Mouse (Mus musculus): ENCODE results near the gene Sbk1. TPM values are rescaled to one million over a fixed set of nuclear protein-coding genes. Genes with fewer than 3 reads are reported as not detected.

Sbk1 gene
- 10 to 100 TPM; 98.2 to 99.0 TPM for total RNA-seq (2021)

GRCm38 (mm10) chr7:126271712-126272683, at the start of gene Sbk1:
Gene Sbk1 (plus strand): TSS chr7:126272619.
- DNase-seq (ENCODE audit: extremely low spot score in 1 of 2, low spot score in 1 of 2), result peak; percentile 77 to 89

DNA sequence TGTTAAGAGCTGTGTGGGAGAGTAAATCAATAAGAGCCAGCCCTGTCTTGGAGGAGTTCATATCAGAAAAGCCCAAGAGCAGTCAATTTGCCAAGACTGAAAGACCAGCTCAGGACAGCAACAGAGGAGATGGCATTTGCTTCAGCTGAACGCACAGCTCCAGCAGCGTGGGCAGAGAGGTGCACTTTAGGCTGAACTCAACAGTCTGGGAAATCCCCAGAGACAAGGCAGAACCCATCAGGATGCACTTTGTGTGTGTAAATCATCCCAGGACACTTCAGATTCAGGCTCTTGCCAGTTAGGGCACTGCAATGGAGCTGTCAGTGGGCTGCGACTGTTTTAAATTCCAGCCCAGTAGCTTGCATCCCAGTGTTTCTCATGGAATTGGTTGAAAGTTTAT, 49.7 kb upstream of the Sbk1 start:
- no peak for DNase-seq (ENCODE audit: extremely low spot score in 1 of 2, low spot score in 1 of 2)

DNA sequence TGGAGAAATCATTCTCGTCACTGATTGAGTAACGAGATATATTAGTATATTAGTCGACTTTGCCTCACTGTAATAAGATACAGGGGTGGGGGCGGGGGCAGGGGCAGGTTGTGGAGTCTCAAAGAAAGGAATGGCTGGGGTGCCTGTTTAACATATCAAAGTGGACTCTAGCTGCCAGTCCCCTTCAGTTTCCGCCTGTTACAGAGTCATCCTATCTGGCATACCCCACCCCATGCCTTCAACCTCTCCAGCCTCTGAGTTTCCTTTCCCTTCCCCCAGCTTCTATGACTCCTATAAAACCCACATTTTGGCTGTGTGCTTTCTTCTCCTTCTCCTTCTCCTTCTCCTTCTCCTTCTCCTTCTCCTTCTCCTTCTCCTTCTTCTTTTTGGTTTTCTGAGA, 46.3 kb upstream of the Sbk1 start:
- DNase-seq (ENCODE audit: extremely low spot score in 1 of 2, low spot score in 1 of 2), result no peak

DNA sequence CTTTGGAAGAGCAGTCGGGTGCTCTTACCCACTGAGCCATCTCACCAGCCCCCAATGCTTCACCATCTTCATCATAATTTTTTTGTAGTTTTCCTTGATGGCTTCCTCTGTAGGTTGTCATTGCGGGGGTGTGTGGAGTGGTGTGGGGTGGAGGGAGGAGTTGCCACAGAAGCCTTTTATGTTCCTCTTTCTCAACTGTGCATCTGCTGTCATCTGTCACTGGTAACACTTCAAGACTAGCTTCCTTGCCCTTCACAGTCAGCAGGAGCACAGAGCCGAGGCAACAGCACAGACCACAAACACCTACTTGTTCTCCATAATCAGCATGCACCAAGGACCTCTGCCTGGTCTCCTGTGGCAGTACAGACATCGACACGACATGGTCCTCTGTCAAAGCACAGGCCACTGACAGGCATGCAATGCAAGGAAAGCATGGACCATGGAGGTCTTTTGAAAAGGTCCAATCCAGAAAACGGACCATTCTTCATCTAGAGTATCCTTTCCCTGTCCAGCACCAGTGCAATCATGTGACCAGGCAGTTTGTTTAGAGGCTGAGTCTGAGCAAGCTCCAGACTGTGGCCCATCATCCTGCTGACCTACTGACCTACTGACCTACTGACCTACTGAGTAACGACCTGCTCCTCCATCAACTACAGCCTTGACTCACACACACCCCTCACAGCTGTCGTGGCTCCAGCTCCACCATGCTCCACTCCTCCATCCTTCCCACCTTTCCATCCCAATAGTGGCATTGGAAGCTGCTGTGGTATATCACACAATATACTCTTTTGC, 41.9 kb upstream of the Sbk1 start:
- DNase-seq (ENCODE audit: extremely low spot score in 1 of 2, low spot score in 1 of 2), result no peak

GRCm38 (mm10) chr7:126232345-126233071, 39.9 kb upstream of the Sbk1 start:
- DNase-seq (ENCODE audit: extremely low spot score in 1 of 2, low spot score in 1 of 2), result no peak

DNA sequence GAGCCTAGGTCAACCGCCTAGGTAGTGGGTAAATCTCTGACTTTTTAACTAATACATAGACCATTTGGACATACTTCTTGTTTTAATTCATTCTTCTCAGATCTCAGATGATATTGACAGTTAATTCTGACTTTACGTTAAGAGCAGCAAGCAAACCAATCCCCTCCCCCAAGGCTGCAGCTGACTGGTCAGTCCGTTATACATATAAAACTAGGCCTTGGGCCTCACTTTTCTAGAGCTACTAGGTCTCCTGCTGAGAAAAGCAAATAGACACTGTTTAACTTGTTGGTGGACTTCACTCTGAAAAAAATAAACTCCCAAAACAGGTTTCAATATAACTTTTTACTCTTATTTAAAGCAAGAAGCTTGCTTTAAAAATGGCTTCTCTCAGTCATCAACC, 37.8 kb upstream of the Sbk1 start:
- no peak for DNase-seq (ENCODE audit: extremely low spot score in 1 of 2, low spot score in 1 of 2)

GRCm38 (mm10) chr7:126236083-126236793, 36.2 kb upstream of the Sbk1 start:
- no peak for DNase-seq (ENCODE audit: extremely low spot score in 1 of 2, low spot score in 1 of 2)

- DNase-seq (ENCODE audit: extremely low spot score in 1 of 2, low spot score in 1 of 2), result no peak
Observed at GRCm38 (mm10) chr7:126236794-126237192, 35.6 kb upstream of the Sbk1 start.

GRCm38 (mm10) chr7:126240814-126241360, 31.5 kb upstream of the Sbk1 start:
- no peak for DNase-seq (ENCODE audit: extremely low spot score in 1 of 2, low spot score in 1 of 2)

DNA sequence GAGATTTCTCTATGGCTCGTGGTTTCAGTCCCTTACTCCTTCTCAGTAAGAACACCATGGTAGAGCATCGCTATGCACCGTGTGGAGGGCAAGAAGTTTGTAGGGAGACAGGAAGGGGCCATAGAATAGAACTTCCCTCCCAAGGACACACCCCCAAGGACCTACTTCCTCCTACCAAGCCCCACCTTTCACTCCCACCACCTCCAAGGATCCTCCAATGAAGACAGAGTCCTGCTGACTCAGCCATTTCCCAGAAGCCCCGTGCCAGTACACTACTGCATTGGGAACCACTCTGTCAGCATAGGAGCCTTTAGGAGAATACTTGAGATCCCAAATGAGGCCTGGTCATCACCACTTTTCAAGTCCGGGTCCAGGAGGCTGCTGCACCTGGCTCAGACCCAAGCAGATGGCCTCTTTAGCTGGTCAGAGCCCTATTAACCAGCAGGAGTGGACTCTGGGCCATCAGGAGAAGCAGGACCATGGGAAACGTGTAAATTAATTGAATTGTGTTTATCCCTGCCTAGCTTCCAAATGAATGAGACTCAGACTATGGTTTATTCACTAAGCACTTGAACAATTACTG, 28.2 kb upstream of the Sbk1 start:
- DNase-seq (ENCODE audit: extremely low spot score in 1 of 2, low spot score in 1 of 2), result no peak

- DNase-seq (ENCODE audit: extremely low spot score in 1 of 2, low spot score in 1 of 2), result no peak
Observed at GRCm38 (mm10) chr7:126248088-126248487, 24.3 kb upstream of the Sbk1 start.

DNA sequence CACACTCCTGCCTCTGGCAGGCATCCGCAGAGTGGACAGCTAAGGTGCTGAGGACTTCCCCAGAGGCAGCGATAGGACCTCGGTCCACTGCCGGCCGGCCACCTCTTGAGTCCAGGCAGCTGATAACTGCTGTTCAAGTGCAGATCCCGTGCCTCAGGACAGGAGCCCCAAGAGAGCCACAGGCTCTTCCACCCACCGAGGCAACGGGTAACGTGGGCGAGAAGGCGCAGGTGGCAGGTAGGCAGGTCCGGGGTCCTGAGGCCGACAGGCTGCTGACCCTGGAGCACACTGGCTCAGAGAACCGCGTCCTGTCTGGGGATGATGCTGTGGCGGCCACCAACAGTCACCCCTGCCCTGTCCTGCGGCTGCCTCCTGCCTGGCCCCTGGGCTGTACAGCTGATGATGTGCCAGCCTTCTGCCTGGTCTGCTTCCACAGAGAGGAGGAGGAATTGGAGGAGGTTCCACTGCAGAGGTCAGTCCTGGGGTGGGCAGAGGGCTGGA, 23.7 kb upstream of the Sbk1 start:
- no peak for DNase-seq (ENCODE audit: extremely low spot score in 1 of 2, low spot score in 1 of 2)

GRCm38 (mm10) chr7:126249146-126249545, 23.3 kb upstream of the Sbk1 start:
- DNase-seq (ENCODE audit: extremely low spot score in 1 of 2, low spot score in 1 of 2), result no peak

DNA sequence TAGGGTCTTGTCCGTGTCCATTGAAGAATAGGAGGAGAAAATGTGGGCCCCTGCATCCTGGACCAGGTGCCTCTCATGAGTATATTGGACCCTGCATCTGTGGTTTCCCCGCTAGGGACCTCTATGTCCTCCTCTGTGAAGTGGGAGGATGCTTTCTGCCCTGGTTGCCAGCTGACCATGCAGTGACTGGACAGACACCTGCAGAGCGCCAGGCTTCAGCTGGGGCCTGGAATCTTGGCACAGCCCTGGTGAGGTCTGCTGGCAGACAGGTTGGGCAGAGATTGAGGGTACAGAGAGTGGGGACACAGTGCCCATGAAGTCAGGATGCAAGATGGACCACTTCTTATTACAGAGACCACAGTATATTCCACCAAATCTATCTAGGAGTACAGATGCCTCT, 22.4 kb upstream of the Sbk1 start:
- no peak for DNase-seq (ENCODE audit: extremely low spot score in 1 of 2, low spot score in 1 of 2)

DNA sequence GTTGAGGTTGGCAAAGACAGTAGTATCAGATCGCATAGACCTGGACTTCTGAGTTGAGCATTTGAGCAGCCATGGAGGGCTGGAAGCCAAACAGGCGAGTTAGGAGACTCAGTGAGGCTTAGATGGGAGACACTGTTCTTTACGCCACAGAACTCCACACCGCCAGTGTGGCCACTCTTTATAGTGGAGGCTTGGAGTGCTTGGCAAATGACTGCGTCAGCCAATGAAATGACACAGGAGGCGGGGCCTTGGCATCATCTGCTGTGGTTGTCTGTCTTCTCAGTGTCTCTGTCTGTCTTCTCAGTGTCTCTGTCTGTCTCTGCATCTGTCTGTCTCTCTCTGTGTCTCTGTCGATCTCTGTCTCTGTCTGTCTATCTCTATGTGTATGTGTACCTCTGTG, 21.9 kb upstream of the Sbk1 start:
- DNase-seq (ENCODE audit: extremely low spot score in 1 of 2, low spot score in 1 of 2), result no peak

DNA sequence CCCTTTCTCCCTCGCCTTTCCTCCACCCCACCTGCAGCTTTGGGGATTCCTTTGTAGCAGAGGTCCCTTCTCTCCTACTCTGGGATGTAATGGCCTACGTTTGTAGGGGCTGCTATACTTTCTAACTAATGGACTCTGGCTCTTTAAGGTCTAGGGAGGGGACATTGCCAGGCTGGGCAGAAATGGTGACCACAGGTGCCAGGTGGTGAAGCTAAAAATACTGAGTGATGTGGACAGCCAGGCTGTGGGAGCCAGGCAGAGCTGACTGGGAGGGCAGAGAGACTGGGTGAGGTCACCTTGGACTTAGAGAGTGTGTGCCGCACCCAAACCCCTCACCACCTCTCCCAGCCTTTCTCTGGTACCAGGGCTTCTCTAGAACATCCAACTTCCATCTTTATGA, 20.7 kb upstream of the Sbk1 start:
- no peak for DNase-seq (ENCODE audit: extremely low spot score in 1 of 2, low spot score in 1 of 2)

DNA sequence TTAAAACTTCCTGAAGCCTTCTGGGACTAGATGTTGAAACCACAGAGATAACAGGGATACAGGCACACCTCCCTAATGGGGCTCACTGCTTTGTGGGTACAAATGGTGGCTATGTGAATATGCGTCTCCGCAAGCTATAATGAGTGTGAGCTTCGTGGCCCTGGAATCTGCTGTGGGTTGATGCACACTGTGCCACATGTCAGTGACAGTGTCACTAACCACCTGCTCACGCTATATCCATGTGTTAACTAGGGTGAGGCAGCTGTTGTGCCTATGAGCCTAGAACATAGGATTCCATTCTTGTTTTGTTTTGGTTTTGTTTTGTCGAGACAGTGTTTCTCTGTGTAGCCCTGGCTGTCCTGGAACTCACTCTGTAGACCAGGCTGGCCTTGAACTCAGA, 20.2 kb upstream of the Sbk1 start:
- DNase-seq (ENCODE audit: extremely low spot score in 1 of 2, low spot score in 1 of 2), result no peak

- peak in 1 of 2 experiments; percentile 76 for DNase-seq (ENCODE audit: extremely low spot score in 1 of 2, low spot score in 1 of 2)
Observed at GRCm38 (mm10) chr7:126260280-126261210, 11.9 kb upstream of the Sbk1 start.
